Mouse (Mus musculus) cerebellum, adult 2 months (tissue): ENCODE data around the gene Gnb1l.

Source experiments
- CTCF ChIP-seq: fragments of 200-500 bp; IDR thresholded peaks from 2 replicates; pipeline ENCODE4 v1.5.1; 2011; ENCODE audit warnings: low read depth, mild to moderate bottlenecking, control low read depth, low read length, moderate library complexity, borderline replicate concordance; ENCODE audit not compliant: insufficient read depth
- POLR2A ChIP-seq: fragments of 200-500 bp; IDR thresholded peaks from 2 replicates; pipeline ENCODE4 v1.6.1; 2011; ENCODE audit warnings: low read length, control low read depth, borderline replicate concordance; ENCODE audit not compliant: insufficient read depth

DNA sequence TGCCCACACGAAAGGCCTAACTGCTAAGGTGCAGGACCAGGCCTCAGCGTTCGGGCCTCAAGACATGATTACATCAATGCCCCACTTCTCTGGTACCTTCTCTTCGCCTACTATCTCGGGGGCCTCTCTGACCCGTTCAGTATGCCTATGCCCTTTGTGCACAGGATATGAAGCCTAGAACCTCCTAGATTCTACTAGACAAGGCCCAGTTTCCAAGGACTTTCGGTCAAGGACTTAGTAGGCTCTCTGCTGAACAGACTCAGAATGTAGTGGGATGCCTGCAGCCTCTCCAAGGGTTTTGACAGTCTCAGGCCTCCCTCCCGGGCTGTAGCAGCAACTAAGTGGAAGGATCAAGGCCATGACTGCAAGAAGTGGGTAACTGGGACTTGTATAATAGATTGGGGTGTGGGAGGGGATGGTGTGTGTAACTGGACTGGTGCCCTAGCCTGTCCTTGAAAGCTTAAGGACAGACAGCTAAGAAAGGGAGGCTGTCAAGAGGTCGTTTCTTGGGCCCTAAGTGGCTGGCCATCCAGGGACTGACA lies 90.6 kb downstream of the Gnb1l start:
- TF ChIP-seq POLR2A = no peak
- no peak for TF ChIP-seq CTCF
